Mouse (Mus musculus) heart, adult 2 months (tissue): Measurements from ENCODE around the gene Cbr2. TPM values are rescaled to one million over a fixed set of nuclear protein-coding genes. Genes with fewer than 3 reads are reported as not detected.

ENCODE experiments used
- DNase-seq, 2 experiments: peaks; one replicate each; pipeline ENCODE4 v3.0.0; 2021
- H3K27ac ChIP-seq: fragments of 200-600 bp; 2 replicates; pipeline ENCODE4 v1.8.1; 2022
- H3K27me3 ChIP-seq: fragments of 200-500 bp; 2 replicates; pipeline ENCODE4 v1.6.1; 2012; ENCODE audit warnings: mild to moderate bottlenecking, low read length, inconsistent platforms, mixed read lengths; ENCODE audit not compliant: control insufficient read depth, insufficient read depth
- H3K36me3 ChIP-seq: fragments of 200-500 bp; 2 replicates; pipeline ENCODE4 v1.6.1; 2012; ENCODE audit warnings: low read length, inconsistent platforms; ENCODE audit not compliant: control insufficient read depth, insufficient read depth
- H3K4me1 ChIP-seq: fragments of 200-500 bp; 2 replicates; pipeline ENCODE4 v1.6.1; 2011; ENCODE audit warnings: low read length; ENCODE audit not compliant: control insufficient read depth, insufficient read depth
- H3K4me3 ChIP-seq: fragments of 200-600 bp; 2 replicates; pipeline ENCODE4 v1.8.1; 2022
- H3K79me2 ChIP-seq: fragments of 200-500 bp; replicated peaks from 2 replicates; pipeline ENCODE4 v1.6.1; 2012; ENCODE audit warnings: mild to moderate bottlenecking, inconsistent platforms, low read length, moderate library complexity, mixed read lengths; ENCODE audit not compliant: control insufficient read depth, insufficient read depth
- H3K9ac ChIP-seq: fragments of 200-500 bp; 2 replicates; pipeline ENCODE4 v1.6.1; 2012; ENCODE audit warnings: low read depth, mild to moderate bottlenecking, control low read depth, inconsistent platforms, low read length, mixed read lengths
- CTCF ChIP-seq: fragments of 200-600 bp; IDR thresholded peaks from 2 replicates; pipeline ENCODE4 v1.8.1; 2022; ENCODE audit warnings: antibody characterized with exemption, mild to moderate bottlenecking, moderate library complexity
- EP300 ChIP-seq: fragments of 200-500 bp; IDR thresholded peaks from 2 replicates; pipeline ENCODE4 v1.6.1; 2011; ENCODE audit warnings: low read depth, low read length, control low read depth; ENCODE audit not compliant: insufficient read depth
- POLR2A ChIP-seq: fragments of 200-500 bp; IDR thresholded peaks from 2 replicates; pipeline ENCODE4 v1.6.1; 2011; ENCODE audit warnings: mild to moderate bottlenecking, low read depth, low read length, control low read depth; ENCODE audit not compliant: insufficient read depth
- WGBS: fragments of 180-500 bp; shearing (Covaris S2); methylation state at CpG from one replicate; pipeline ENCODE4 v1.1.7; 2018; 5-methylcytosine and 5-hydroxymethylcytosine counted together
- intact Hi-C: fragments of 180-260 bp; cut with DNase I; formaldehyde crosslinking; loops from one replicate; pipeline ENCODE4 v1.15.1; 2025
- polyA plus RNA-seq: library from polyadenylated mRNA; depleted of rRNA; stranded (reverse); fragments of >200 nt; gene quantifications from 2 replicates; pipeline ENCODE4 v1.2.3, GENCODE M21; 2012
- total RNA-seq, 2 experiments: library from RNA; stranded (reverse); gene quantifications; 2 replicates each; pipeline ENCODE4 v1.2.3; 2021

Cbr2 gene
- total and polyA plus RNA-seq, 3 experiments: 17.7 to 379 (median 19.4) TPM

GRCm38 (mm10) chr11:120704486-120705325 lies 27.2 kb downstream of the Cbr2 start:
- Histone ChIP-seq H3K9ac (no peak overlapping the region), H3K27me3 (no peaks in the 10 kb centered on the region), H3K4me3 (no peak overlapping the region), H3K4me1 (no peaks in the 10 kb centered on the region), H3K79me2 (no peaks in the 10 kb centered on the region), H3K27ac (no peak overlapping the region), H3K36me3 (no peaks in the 10 kb centered on the region)
- 71% methylated on average over 8 of the region's 8 CpGs for WGBS
- TF ChIP-seq EP300 (no peak), CTCF (no peak), POLR2A (no peak)
- intact Hi-C loops: no loop called here
- no peak for DNase-seq

GRCm38 (mm10) chr11:120703696-120704454 lies 28.0 kb downstream of the Cbr2 start:
- DNase-seq: no peak

GRCm38 (mm10) chr11:120697741-120698140 lies 34.2 kb downstream of the Cbr2 start:
- no peaks in the 10 kb centered on the region for H3K27me3 ChIP-seq
- intact Hi-C loops: no loop called here
- WGBS: 36% methylated on average over 10 of the region's 10 CpGs
- peak; percentile 52 to 79 for DNase-seq
- TF ChIP-seq CTCF (0 out of 2 replicates have a peak, but pooled peaks have one; percentile 6), EP300 (0 out of 2 replicates have a peak, but pooled peaks have one; percentile 58), POLR2A (0 out of 2 replicates have a peak, but pooled peaks have one; percentile 9)
- H3K4me1 ChIP-seq: peaks cover under 1% of the 10 kb centered on the region
- H3K9ac ChIP-seq: no peak overlapping the region
- H3K27ac ChIP-seq: peak overlapping the region; percentile 48
- H3K79me2 ChIP-seq: no peaks in the 10 kb centered on the region
- no peak overlapping the region for H3K4me3 ChIP-seq
- H3K36me3 ChIP-seq: no peaks in the 10 kb centered on the region

More at GRCm38 (mm10) chr11:120703696-120704454, 28.0 kb downstream of the Cbr2 start:
- Histone ChIP-seq H3K27me3 (no peaks in the 10 kb centered on the region), H3K36me3 (no peaks in the 10 kb centered on the region), H3K27ac (no peak overlapping the region), H3K9ac (no peak overlapping the region), H3K4me1 (no peaks in the 10 kb centered on the region), H3K4me3 (no peak overlapping the region), H3K79me2 (no peaks in the 10 kb centered on the region)
- intact Hi-C loops: no loop called here
- WGBS: 62% methylated on average over 15 of the region's 15 CpGs
- no peak for TF ChIP-seq POLR2A

- intact Hi-C loops: no loop called here
- no peak for DNase-seq
- no peaks in the 10 kb centered on the region for H3K79me2 ChIP-seq
- no peak overlapping the region for H3K4me3 ChIP-seq
- no peaks in the 10 kb centered on the region for H3K27me3 ChIP-seq
- H3K36me3 ChIP-seq: no peaks in the 10 kb centered on the region
- WGBS: 93% methylated on average over 6 of the region's 6 CpGs
- TF ChIP-seq POLR2A (no peak), CTCF (peak; percentile 50), EP300 (no peak)
- peaks cover 4% of the 10 kb centered on the region for H3K4me1 ChIP-seq
- H3K9ac ChIP-seq: no peak overlapping the region
- no peak overlapping the region for H3K27ac ChIP-seq
Measured at GRCm38 (mm10) chr11:120696568-120696967, 35.3 kb downstream of the Cbr2 start.

GRCm38 (mm10) chr11:120695641-120696040 lies 36.3 kb downstream of the Cbr2 start:
- Histone ChIP-seq H3K79me2 (no peaks in the 10 kb centered on the region), H3K36me3 (no peaks in the 10 kb centered on the region), H3K27me3 (no peaks in the 10 kb centered on the region), H3K27ac (no peak overlapping the region), H3K4me1 (peaks cover 4% of the 10 kb centered on the region), H3K4me3 (no peak overlapping the region), H3K9ac (no peak overlapping the region)
- intact Hi-C loops: no loop called here
- DNase-seq: no peak
- 90% methylated on average over 12 of the region's 12 CpGs for WGBS
- no peak for TF ChIP-seq EP300

- no peaks in the 10 kb centered on the region for H3K36me3 ChIP-seq
- WGBS: 75% methylated on average over 4 of the region's 4 CpGs
- TF ChIP-seq EP300 (no peak), CTCF (no peak), POLR2A (no peak)
- DNase-seq: no peak
- no peaks in the 10 kb centered on the region for H3K27me3 ChIP-seq
- no peak overlapping the region for H3K4me3 ChIP-seq
- H3K9ac ChIP-seq: no peak overlapping the region
- H3K4me1 ChIP-seq: peaks cover 4% of the 10 kb centered on the region
- intact Hi-C loops: no loop called here
- no peak overlapping the region for H3K27ac ChIP-seq
- no peaks in the 10 kb centered on the region for H3K79me2 ChIP-seq
Measured at GRCm38 (mm10) chr11:120695184-120695583, 36.7 kb downstream of the Cbr2 start.
